Mouse (Mus musculus): ENCODE data around the gene Rgs9bp. TPM values are rescaled to one million over a fixed set of nuclear protein-coding genes. Genes with fewer than 3 reads are reported as not detected.

The Rgs9bp gene
- polyA plus RNA-seq, 1 experiment = 0.08 TPM

GRCm38 (mm10) chr7:35600031-35600430 is 14.6 kb upstream of the Rgs9bp start:
- Histone ChIP-seq H3K4me3 (ENCODE audit: insufficient read depth, low read length) (no peak overlapping the region), H3K4me1 (ENCODE audit: control insufficient read depth, insufficient read depth, low read length) (no peaks in the 10 kb centered on the region), H3K27ac (ENCODE audit: insufficient read depth, low read length) (no peak overlapping the region)
- TF ChIP-seq CTCF (IDR thresholded peaks at IDR 0.05; ENCODE audit: extremely low read depth, insufficient read depth, low read length) (no peak), POLR2A (IDR thresholded peaks at IDR 0.05; ENCODE audit: extremely low read depth, insufficient read depth, low read length) (no peak)

DNA sequence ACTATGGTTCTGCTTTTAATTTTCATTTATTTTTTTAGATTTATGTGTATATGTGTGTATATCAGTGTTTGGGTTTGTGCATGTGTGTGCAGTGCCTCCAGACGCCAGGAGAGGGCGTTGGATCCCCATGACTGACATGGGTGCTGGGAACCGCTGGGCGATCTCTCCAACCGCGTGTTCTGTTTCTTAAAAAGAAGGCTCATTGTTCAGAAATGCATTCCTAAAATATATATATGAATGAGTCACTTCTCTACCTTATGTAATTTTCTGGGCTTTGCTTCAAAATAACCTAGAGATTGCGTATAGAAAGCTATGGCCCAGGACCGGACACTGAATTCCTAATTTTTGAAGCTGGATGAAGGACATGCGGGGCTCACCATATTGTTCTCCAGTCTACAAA is 14.1 kb upstream of the Rgs9bp start:
- H3K4me1 ChIP-seq (ENCODE audit: control insufficient read depth, insufficient read depth, low read length) = no peaks in the 10 kb centered on the region; the same call in 1 of the 2 replicates
- H3K27ac ChIP-seq (ENCODE audit: insufficient read depth, low read length) = peak overlapping the region; percentile 52
- H3K4me3 ChIP-seq (ENCODE audit: insufficient read depth, low read length) = no peak overlapping the region
- TF ChIP-seq POLR2A (IDR thresholded peaks at IDR 0.05; ENCODE audit: extremely low read depth, insufficient read depth, low read length) (no peak), CTCF (IDR thresholded peaks at IDR 0.05; ENCODE audit: extremely low read depth, insufficient read depth, low read length) (peak; percentile 30; the same call in 1 of the 2 replicates)

- TF ChIP-seq POLR2A (IDR thresholded peaks at IDR 0.05; ENCODE audit: extremely low read depth, insufficient read depth, low read length) = no peak
- TF ChIP-seq CTCF (IDR thresholded peaks at IDR 0.05; ENCODE audit: extremely low read depth, insufficient read depth, low read length) = no peak
- Histone ChIP-seq H3K27ac (ENCODE audit: insufficient read depth, low read length) (no peak overlapping the region), H3K4me3 (ENCODE audit: insufficient read depth, low read length) (no peak overlapping the region), H3K4me1 (ENCODE audit: control insufficient read depth, insufficient read depth, low read length) (no peaks in the 10 kb centered on the region; the same call in 1 of the 2 replicates)
These were observed 8.9 kb upstream of the Rgs9bp start for GRCm38 (mm10) chr7:35594311-35594710.

- Histone ChIP-seq H3K4me1 (ENCODE audit: control insufficient read depth, insufficient read depth, low read length) (peaks cover 3% of the 10 kb centered on the region; the same call in 1 of the 2 replicates), H3K4me3 (ENCODE audit: insufficient read depth, low read length) (no peak overlapping the region), H3K27ac (ENCODE audit: insufficient read depth, low read length) (no peak overlapping the region)
- TF ChIP-seq POLR2A (IDR thresholded peaks at IDR 0.05; ENCODE audit: extremely low read depth, insufficient read depth, low read length) (no peak), CTCF (IDR thresholded peaks at IDR 0.05; ENCODE audit: extremely low read depth, insufficient read depth, low read length) (no peak)
These were observed 5.4 kb upstream of the Rgs9bp start for GRCm38 (mm10) chr7:35590731-35591191.

DNA sequence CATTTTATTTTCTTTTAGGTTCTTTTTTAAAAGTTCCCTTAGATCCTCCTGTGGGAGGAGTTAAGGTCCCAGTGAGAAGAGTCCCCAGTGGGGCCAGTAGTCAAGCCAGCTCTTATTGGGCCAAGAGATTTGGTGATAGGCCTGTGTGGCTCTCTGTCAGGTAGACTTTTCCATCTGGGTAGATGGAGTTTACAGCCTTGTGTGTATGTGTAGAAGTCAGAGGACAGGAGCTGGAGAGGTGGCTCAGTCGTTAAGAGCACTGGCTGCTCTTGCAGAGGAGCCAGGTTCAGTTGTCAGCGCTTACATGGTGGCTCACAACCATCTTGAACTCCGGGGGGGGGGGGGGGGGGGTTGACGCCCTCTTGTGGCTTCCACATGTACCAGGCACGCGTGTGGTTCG is 4.1 kb upstream of the Rgs9bp start:
- no peak overlapping the region for H3K4me3 ChIP-seq (ENCODE audit: insufficient read depth, low read length)
- peaks cover 3% of the 10 kb centered on the region; the same call in 1 of the 2 replicates for H3K4me1 ChIP-seq (ENCODE audit: control insufficient read depth, insufficient read depth, low read length)
- no peak overlapping the region for H3K27ac ChIP-seq (ENCODE audit: insufficient read depth, low read length)
- no peak for TF ChIP-seq CTCF (IDR thresholded peaks at IDR 0.05; ENCODE audit: extremely low read depth, insufficient read depth, low read length)
- TF ChIP-seq POLR2A (IDR thresholded peaks at IDR 0.05; ENCODE audit: extremely low read depth, insufficient read depth, low read length) = no peak

DNA sequence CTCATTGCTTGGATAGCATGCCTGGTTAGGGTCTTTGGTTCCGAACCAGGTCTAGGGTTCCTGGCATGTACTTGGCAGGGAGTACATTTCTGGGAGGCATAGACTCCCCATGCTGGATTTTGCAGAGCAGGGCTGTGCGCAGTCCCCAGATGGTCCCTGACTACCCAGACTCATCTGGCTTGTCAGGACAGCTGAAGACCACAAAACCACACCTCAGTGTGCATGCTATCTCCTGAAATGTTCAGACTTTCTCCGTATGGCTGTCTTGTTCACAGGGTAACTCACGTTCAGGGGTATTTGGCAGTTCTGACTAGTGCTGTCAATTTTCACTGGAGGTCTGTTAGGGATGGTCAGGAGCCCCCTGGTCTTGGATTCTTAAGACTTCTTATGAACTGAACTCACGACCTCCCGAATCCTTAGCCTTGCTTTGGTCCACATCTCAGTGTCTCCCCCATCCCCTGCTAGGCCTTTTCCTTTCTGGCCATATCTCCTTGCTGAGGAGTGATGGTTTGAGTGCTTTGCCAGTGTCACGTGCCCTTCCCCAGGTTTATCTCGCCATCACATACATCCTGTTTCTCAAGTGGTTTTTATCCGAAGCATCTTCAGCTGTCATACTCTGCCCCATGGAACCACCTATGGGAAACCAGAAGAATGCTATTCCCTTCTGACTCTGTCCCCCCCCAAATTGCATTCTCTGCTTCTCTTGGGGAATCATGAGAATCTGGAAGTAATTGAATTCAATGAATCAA is 3.5 kb upstream of the Rgs9bp start:
- no peak overlapping the region for H3K4me3 ChIP-seq (ENCODE audit: insufficient read depth, low read length)
- no peak for TF ChIP-seq CTCF (IDR thresholded peaks at IDR 0.05; ENCODE audit: extremely low read depth, insufficient read depth, low read length)
- H3K4me1 ChIP-seq (ENCODE audit: control insufficient read depth, insufficient read depth, low read length) = peaks cover 3% of the 10 kb centered on the region; the same call in 1 of the 2 replicates
- H3K27ac ChIP-seq (ENCODE audit: insufficient read depth, low read length) = no peak overlapping the region

DNA sequence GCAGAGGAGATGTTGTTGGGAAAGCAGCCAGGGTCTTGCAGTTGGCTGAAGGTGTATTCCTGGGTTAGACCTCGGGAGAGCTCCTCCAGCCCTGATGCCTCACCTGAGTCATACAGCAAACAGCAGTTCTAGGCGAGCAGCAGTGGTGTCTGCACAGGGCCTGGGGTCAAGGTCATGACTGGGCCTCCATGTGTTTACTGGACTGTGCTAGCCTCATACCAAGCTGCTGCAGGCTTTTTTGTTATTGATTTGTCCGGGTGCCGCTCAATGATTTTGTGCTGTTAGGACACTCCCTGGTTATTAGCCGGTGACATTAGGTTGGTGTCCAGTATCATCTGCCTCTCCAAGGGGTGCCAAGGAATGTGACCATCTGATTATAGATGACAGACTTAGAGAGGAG is 2.3 kb upstream of the Rgs9bp start:
- Histone ChIP-seq H3K4me3 (ENCODE audit: insufficient read depth, low read length) (peak overlapping the region; percentile 80; the same call in 1 of the 2 replicates), H3K27ac (ENCODE audit: insufficient read depth, low read length) (no peak overlapping the region), H3K4me1 (ENCODE audit: control insufficient read depth, insufficient read depth, low read length) (peaks cover 3% of the 10 kb centered on the region; the same call in 1 of the 2 replicates)
- TF ChIP-seq POLR2A (IDR thresholded peaks at IDR 0.05; ENCODE audit: extremely low read depth, insufficient read depth, low read length) = no peak
- no peak for TF ChIP-seq CTCF (IDR thresholded peaks at IDR 0.05; ENCODE audit: extremely low read depth, insufficient read depth, low read length)

- H3K27ac ChIP-seq (ENCODE audit: insufficient read depth, low read length) = no peak overlapping the region; the same call in 1 of the 2 replicates
- TF ChIP-seq POLR2A (IDR thresholded peaks at IDR 0.05; ENCODE audit: extremely low read depth, insufficient read depth, low read length) (no peak), CTCF (IDR thresholded peaks at IDR 0.05; ENCODE audit: extremely low read depth, insufficient read depth, low read length) (no peak)
- peaks cover 3% of the 10 kb centered on the region; the same call in 1 of the 2 replicates for H3K4me1 ChIP-seq (ENCODE audit: control insufficient read depth, insufficient read depth, low read length)
- H3K4me3 ChIP-seq (ENCODE audit: insufficient read depth, low read length) = peak overlapping the region; percentile 80
These were observed 1.6 kb upstream of the Rgs9bp start for GRCm38 (mm10) chr7:35586906-35587445.

GRCm38 (mm10) chr7:35586055-35586905 is 898 bp upstream of the Rgs9bp start, which contains the start of gene Ankrd27:
Ankrd27 (plus strand) TSS chr7:35586244.
- TF ChIP-seq CTCF (IDR thresholded peaks at IDR 0.05; ENCODE audit: extremely low read depth, insufficient read depth, low read length) (no peak), POLR2A (IDR thresholded peaks at IDR 0.05; ENCODE audit: extremely low read depth, insufficient read depth, low read length) (peak; percentile 83; the same call in 1 of the 2 replicates)
- Histone ChIP-seq H3K4me1 (ENCODE audit: control insufficient read depth, insufficient read depth, low read length) (peaks cover 3% of the 10 kb centered on the region; the same call in 1 of the 2 replicates), H3K27ac (ENCODE audit: insufficient read depth, low read length) (no peak within 1 kb of the TSS; the same call in 1 of the 2 replicates), H3K4me3 (ENCODE audit: insufficient read depth, low read length) (peak within 1 kb of the TSS; percentile 80)
